Mouse (Mus musculus) heart, postnatal 0 days (tissue): Measurements from ENCODE around the gene Tbc1d10b. TPM values are rescaled to one million over a fixed set of nuclear protein-coding genes. Genes with fewer than 3 reads are reported as not detected.
A peak's percentile ranks its signal among the peaks of the same experiment; 100 is the strongest.
"Not testable (repeated sequence)": the region's sequence is repeated elsewhere in the genome, so short reads cannot be mapped to it uniquely, and the experiment has no call there.

Experiments
- ATAC-seq: fragments of 200-750 bp; cut with Nextera tagmentation; 2 replicates; pipeline ENCODE4 v1.8.0; 2017; ENCODE audit warnings: low read depth, moderate number of reproducible peaks, moderate library complexity; ENCODE audit not compliant: insufficient read depth
- DNase-seq: peaks from one replicate; pipeline ENCODE4 v3.0.0-alpha.2; 2016; ENCODE audit warnings: low spot score
- H3K27ac ChIP-seq: fragments of 300-500 bp; sonication (generic); 2 replicates; pipeline ENCODE4 v1.5.1; 2014; ENCODE audit warnings: low read depth, mild to moderate bottlenecking
- H3K27me3 ChIP-seq: fragments of 300-500 bp; sonication (generic); 2 replicates; pipeline ENCODE4 v1.6.1; 2014; ENCODE audit warnings: low read length, mixed read lengths; ENCODE audit not compliant: control insufficient read depth, insufficient read depth
- H3K36me3 ChIP-seq: fragments of 300-500 bp; sonication (generic); replicated peaks from 2 replicates; pipeline ENCODE4 v1.6.1; 2014; ENCODE audit warnings: low read length, mixed read lengths; ENCODE audit not compliant: control insufficient read depth, insufficient read depth
- H3K4me1 ChIP-seq: fragments of 300-500 bp; sonication (generic); 2 replicates; pipeline ENCODE4 v1.6.1; 2014; ENCODE audit warnings: antibody characterized with exemption; ENCODE audit not compliant: control insufficient read depth, insufficient read depth
- H3K4me2 ChIP-seq: fragments of 300-500 bp; sonication (generic); 2 replicates; pipeline ENCODE4 v1.6.1; 2014; ENCODE audit warnings: low read depth, mild to moderate bottlenecking, low read length, moderate library complexity
- H3K4me3 ChIP-seq: fragments of 300-500 bp; sonication (generic); 2 replicates; pipeline ENCODE4 v1.5.1; 2014; ENCODE audit warnings: low read depth, low read length
- H3K9ac ChIP-seq: fragments of 300-500 bp; sonication (generic); replicated peaks from 2 replicates; pipeline ENCODE4 v1.6.1; 2014; ENCODE audit warnings: low read depth, low read length, mixed read lengths
- H3K9me3 ChIP-seq: fragments of 300-500 bp; sonication (generic); replicated peaks from 2 replicates; pipeline ENCODE4 v1.6.1; 2016; ENCODE audit warnings: low read length; ENCODE audit not compliant: control insufficient read depth
- CTCF ChIP-seq: IDR thresholded peaks from 2 replicates; pipeline ENCODE4 v1.5.1; 2016; ENCODE audit warnings: antibody characterized with exemption, control low read depth, low read depth
- EP300 ChIP-seq: IDR thresholded peaks from 2 replicates; pipeline ENCODE4 v1.6.1; 2016; ENCODE audit warnings: antibody characterized with exemption, low read depth
- WGBS: fragments of 180-500 bp; shearing (Covaris S2); extraction: QIAGEN DNeasy Blood & Tissue Kit; methylation state at CpG from one replicate; pipeline ENCODE4 v1.1.7; 2014; 5-methylcytosine and 5-hydroxymethylcytosine counted together
- polyA plus RNA-seq: library from polyadenylated mRNA; unstranded; fragments of >200 nt; fragmentation: Nextera tagmentation; extraction: Ambion mirVana; gene quantifications from 2 replicates; pipeline ENCODE4 v1.2.1, GENCODE M21; 2015
- total RNA-seq: library from RNA; depleted of rRNA; stranded (reverse); fragments of >200 nt; gene quantifications from 2 replicates; pipeline ENCODE4 v1.2.3, GENCODE M21; 2014; ENCODE audit warnings: low replicate concordance

Gene Tbc1d10b
- total and polyA plus RNA-seq, 2 experiments from 2014 or later: 10.8 to 45.3 TPM

- 0 out of 2 replicates have a peak, but pooled peaks cover 8% of the 10 kb centered on the region for H3K4me1 ChIP-seq
- TF ChIP-seq CTCF: no peak
- TF ChIP-seq EP300: no peak
- H3K4me3 ChIP-seq: peak overlapping the region; percentile 57
- peak overlapping the region; percentile 88 for H3K27ac ChIP-seq
- peak overlapping the region; percentile 72 for H3K9ac ChIP-seq
- ATAC-seq (no peak), DNase-seq (no peak)
- H3K4me2 ChIP-seq: peak overlapping the region; percentile 68
- H3K36me3 ChIP-seq: peaks cover 14% of the 10 kb centered on the region; the same call in 1 of the 2 replicates
- H3K9me3 ChIP-seq: no peaks in the 10 kb centered on the region
- WGBS: 80% methylated on average over 6 of the region's 6 CpGs
- H3K27me3 ChIP-seq: no peaks in the 10 kb centered on the region
Observed at GRCm38 (mm10) chr7:127253341-127253740, 45.1 kb upstream of the Tbc1d10b start.

GRCm38 (mm10) chr7:127252414-127252813 is 44.1 kb upstream of the Tbc1d10b start:
- Histone ChIP-seq H3K27me3 (no peaks in the 10 kb centered on the region), H3K4me1 (0 out of 2 replicates have a peak, but pooled peaks cover 8% of the 10 kb centered on the region), H3K36me3 (peaks cover 21% of the 10 kb centered on the region; the same call in 1 of the 2 replicates), H3K4me3 (no peak overlapping the region), H3K9ac (no peak overlapping the region), H3K4me2 (no peak overlapping the region), H3K27ac (no peak overlapping the region), H3K9me3 (no peaks in the 10 kb centered on the region)
- ATAC-seq: no peak
- 77% methylated on average over 2 of the region's 2 CpGs for WGBS
- no peak for DNase-seq
- TF ChIP-seq EP300: no peak
- TF ChIP-seq CTCF: peak; percentile 49

- H3K4me2 ChIP-seq, H3K9ac ChIP-seq, H3K27me3 ChIP-seq, H3K4me3 ChIP-seq, H3K4me1 ChIP-seq, H3K9me3 ChIP-seq, DNase-seq, ATAC-seq, H3K27ac ChIP-seq: not testable (repeated sequence)
- 89% methylated on average over 8 of the region's 8 CpGs for WGBS
- H3K36me3 ChIP-seq: peaks cover 28% of the 10 kb centered on the region; the same call in 1 of the 2 replicates
Observed at GRCm38 (mm10) chr7:127250511-127250910, 42.2 kb upstream of the Tbc1d10b start.

GRCm38 (mm10) chr7:127244658-127245510 is 36.6 kb upstream of the Tbc1d10b start:
- DNase-seq: peak; percentile 22
- Histone ChIP-seq H3K4me1 (peaks cover 14% of the 10 kb centered on the region; the same call in 1 of the 2 replicates), H3K27me3 (no peaks in the 10 kb centered on the region), H3K36me3 (peaks cover 28% of the 10 kb centered on the region; the same call in 1 of the 2 replicates), H3K27ac (peak overlapping the region; percentile 93), H3K4me3 (peak overlapping the region; percentile 66), H3K9ac (peak overlapping the region; percentile 81), H3K4me2 (peak overlapping the region; percentile 87), H3K9me3 (no peaks in the 10 kb centered on the region)
- WGBS: 12% methylated on average over 31 of the region's 33 CpGs
- peak; percentile 73 for ATAC-seq
- TF ChIP-seq CTCF (no peak), EP300 (no peak)

- WGBS: under 1% methylated on average over 52 of the region's 56 CpGs
- TF ChIP-seq EP300: no peak; the same call in 1 of the 2 replicates
- no peak for TF ChIP-seq CTCF
- Histone ChIP-seq H3K4me3 (peak within 1 kb of the TSS; percentile 66), H3K9me3 (no peaks in the 10 kb centered on the region), H3K27ac (peak within 1 kb of the TSS; percentile 93), H3K36me3 (peaks cover 23% of the 10 kb centered on the region; the same call in 1 of the 2 replicates), H3K27me3 (no peaks in the 10 kb centered on the region), H3K4me1 (peaks cover 14% of the 10 kb centered on the region; the same call in 1 of the 2 replicates), H3K9ac (peak within 1 kb of the TSS; percentile 81), H3K4me2 (peak within 1 kb of the TSS; percentile 87)
- DNase-seq (peak; percentile 94), ATAC-seq (peak; percentile 96)
Observed at GRCm38 (mm10) chr7:127243870-127244657, 35.8 kb upstream of the Tbc1d10b start, which contains the start of gene Zfp771. Zfp771 (plus strand) TSS chr7:127244274.
